In the genomic region with DNA sequence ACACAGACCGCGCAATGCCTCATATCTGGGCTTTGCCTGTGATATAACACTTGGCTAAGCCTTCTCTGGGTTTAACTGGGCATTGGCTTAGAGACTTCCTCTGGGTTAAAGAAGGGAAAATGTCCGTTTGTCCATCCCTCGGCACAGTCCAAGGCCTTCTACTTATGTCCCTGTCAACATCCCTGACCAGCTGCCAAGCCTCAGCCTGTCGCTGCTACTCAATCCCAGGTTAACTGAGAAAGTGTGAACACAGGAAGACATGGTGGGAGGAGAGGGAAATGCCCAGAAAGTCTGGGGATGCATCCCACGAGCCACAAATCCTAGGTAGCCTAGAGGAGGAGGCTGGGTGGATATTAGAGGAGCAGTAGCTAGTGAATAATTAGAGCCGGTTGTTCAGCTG, we compare ENCODE assay signal across 19 mouse cellular contexts.
"Had no signal": no experiment of that assay in that cellular context is flagged by ENCODE, and none has a peak within 500 bp of the region (broad histone marks: within the 10 kb centered on the region; RNA-seq: fewer than 3 reads in every experiment).

No protein-coding gene starts in this region.

- H3K4me1 ChIP-seq: midbrain, embryonic 12.5 days had no signal

- H3K36me3 ChIP-seq: kidney, embryonic 15.5 days; limb, embryonic 12.5 days; limb, embryonic 15.5 days; midbrain, embryonic 12.5 days; neural tube, embryonic 13.5 days had no signal

- H3K4me3 ChIP-seq: kidney, embryonic 15.5 days; limb, embryonic 12.5 days; limb, embryonic 15.5 days; midbrain, embryonic 12.5 days; myocyte; neural tube, embryonic 13.5 days had no signal

- H3K4me2 ChIP-seq: kidney, embryonic 15.5 days; limb, embryonic 12.5 days; limb, embryonic 15.5 days; liver, embryonic 11.5 days; lung, embryonic 14.5 days; midbrain, embryonic 12.5 days; neural tube, embryonic 13.5 days had no signal

- DNase-seq: kidney, postnatal 4 days; left cerebral cortex, postnatal 4 days; liver, postnatal 0 days; lung, embryonic 14.5 days; lung, postnatal 36 days; retina, postnatal 1 day; right cerebral cortex, postnatal 25 days; thymus, adult 18-20 months; thymus, postnatal 36 days had no signal

- H3K9ac ChIP-seq: kidney, embryonic 15.5 days; limb, embryonic 12.5 days; limb, embryonic 15.5 days; liver, embryonic 14.5 days; liver, postnatal 0 days; lung, embryonic 14.5 days; midbrain, embryonic 12.5 days; neural tube, embryonic 13.5 days had no signal

- ATAC-seq: liver, postnatal 0 days; lung, postnatal 0 days; midbrain, embryonic 16.5 days had no signal

- H3K27me3 ChIP-seq: kidney, embryonic 15.5 days; limb, embryonic 12.5 days; limb, embryonic 15.5 days; neural tube, embryonic 13.5 days had no signal

- H3K9me3 ChIP-seq: kidney, embryonic 15.5 days; limb, embryonic 12.5 days; limb, embryonic 15.5 days; midbrain, embryonic 12.5 days; neural tube, embryonic 13.5 days had no signal

- H3K27ac ChIP-seq: kidney, embryonic 15.5 days; limb, embryonic 12.5 days; limb, embryonic 15.5 days; liver, embryonic 14.5 days; midbrain, embryonic 12.5 days; neural tube, embryonic 13.5 days had no signal
